Mouse (Mus musculus): ENCODE results near the gene Cdh4. TPM values are rescaled to one million over a fixed set of nuclear protein-coding genes. Genes with fewer than 3 reads are reported as not detected.

Gene Cdh4
- polyA plus RNA-seq, 1 experiment from 2014 or later, result 2.5 TPM

- no peaks in the 10 kb centered on the region for H3K4me1 ChIP-seq (ENCODE audit: control insufficient read depth, insufficient read depth, low read length)
- H3K27me3 ChIP-seq (ENCODE audit: control insufficient read depth, insufficient read depth, low read length), result no peaks in the 10 kb centered on the region
- H3K9ac ChIP-seq (replicated peaks; ENCODE audit: low read depth, low read length), result no peak overlapping the region
- 12% methylated on average over 19 of the region's 19 CpGs for WGBS
- H3K4me2 ChIP-seq (replicated peaks; ENCODE audit: low read depth, low read length), result no peak overlapping the region
- no peaks in the 10 kb centered on the region for H3K36me3 ChIP-seq (ENCODE audit: control insufficient read depth, insufficient read depth, low read length)
- H3K27ac ChIP-seq (ENCODE audit: low read length), result no peak overlapping the region
- no peaks in the 10 kb centered on the region for H3K9me3 ChIP-seq (ENCODE audit: control insufficient read depth, low read depth, low read length)
- H3K4me3 ChIP-seq (ENCODE audit: low read depth, low read length), result no peak overlapping the region
- ATAC-seq (ENCODE audit: insufficient number of reproducible peaks, insufficient read depth, low FRiP score, low read depth), result no peak
These were observed 95.2 kb downstream of the Cdh4 start for GRCm38 (mm10) chr2:179537390-179537789.

DNA sequence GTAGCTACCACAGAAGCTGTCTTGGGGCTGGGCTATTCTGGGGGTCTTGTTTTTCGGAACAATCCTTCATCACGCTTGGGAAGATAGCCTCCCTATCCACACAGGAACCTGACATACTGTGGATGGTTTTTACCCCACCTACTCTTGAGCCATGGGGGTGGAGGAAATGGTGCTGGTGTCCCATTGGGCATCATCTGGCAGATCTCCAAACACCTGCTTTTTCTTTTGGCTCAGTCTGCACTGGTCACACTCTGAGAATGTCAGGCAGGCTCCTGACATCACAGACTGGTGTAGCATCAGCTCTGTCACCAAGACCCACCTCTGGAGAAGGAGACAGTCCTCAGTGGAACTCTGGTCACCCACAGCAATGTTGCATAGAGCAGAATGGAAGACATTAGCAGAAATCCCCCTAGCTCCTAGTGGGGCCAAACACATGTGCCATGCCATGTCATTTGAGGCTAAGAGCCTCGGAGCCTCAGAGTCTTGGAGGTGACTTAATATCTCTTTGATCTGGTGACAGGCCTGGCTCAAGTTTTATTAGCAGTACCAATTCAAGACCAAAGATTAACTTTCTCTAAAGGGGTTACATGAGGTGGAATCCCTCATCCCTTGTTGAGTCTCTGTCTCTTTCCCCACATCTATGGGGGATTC, 95.7 kb downstream of the Cdh4 start:
- 55% methylated on average over 3 of the region's 3 CpGs for WGBS
- H3K9ac ChIP-seq (replicated peaks; ENCODE audit: low read depth, low read length), result no peak overlapping the region
- H3K4me3 ChIP-seq (ENCODE audit: low read depth, low read length), result no peak overlapping the region
- no peaks in the 10 kb centered on the region for H3K27me3 ChIP-seq (ENCODE audit: control insufficient read depth, insufficient read depth, low read length)
- H3K4me1 ChIP-seq (ENCODE audit: control insufficient read depth, insufficient read depth, low read length), result no peaks in the 10 kb centered on the region
- H3K4me2 ChIP-seq (replicated peaks; ENCODE audit: low read depth, low read length), result no peak overlapping the region
- no peak overlapping the region for H3K27ac ChIP-seq (ENCODE audit: low read length)
- no peaks in the 10 kb centered on the region for H3K36me3 ChIP-seq (ENCODE audit: control insufficient read depth, insufficient read depth, low read length)
- no peaks in the 10 kb centered on the region for H3K9me3 ChIP-seq (ENCODE audit: control insufficient read depth, low read depth, low read length)
- ATAC-seq (ENCODE audit: insufficient number of reproducible peaks, insufficient read depth, low FRiP score, low read depth), result no peak

DNA sequence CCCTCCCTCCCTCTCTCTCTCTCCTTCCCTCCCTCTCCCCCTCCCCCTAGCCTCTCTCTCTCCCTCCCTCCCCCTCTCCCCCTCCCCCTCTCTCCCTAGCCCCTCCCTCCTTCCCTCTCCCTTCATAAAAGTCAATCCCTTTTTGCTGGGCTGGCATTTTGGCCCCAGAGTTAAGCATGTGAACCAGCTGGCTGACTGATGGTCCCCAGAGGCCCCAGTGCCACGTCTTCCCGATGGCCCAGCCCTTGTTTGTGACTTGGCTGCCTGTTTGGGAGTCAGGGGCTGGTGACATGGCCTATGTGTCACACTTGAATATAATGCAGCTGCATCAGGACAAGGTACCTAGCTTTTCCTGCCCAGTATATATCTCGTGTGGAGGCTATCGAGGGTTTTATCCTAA, 96.3 kb downstream of the Cdh4 start:
- WGBS, result 56% methylated on average over 4 of the region's 4 CpGs
- H3K9me3 ChIP-seq (ENCODE audit: control insufficient read depth, low read depth, low read length), result no peaks in the 10 kb centered on the region
- ATAC-seq (ENCODE audit: insufficient number of reproducible peaks, insufficient read depth, low FRiP score, low read depth), result no peak
- H3K4me2 ChIP-seq (replicated peaks; ENCODE audit: low read depth, low read length), result no peak overlapping the region
- no peaks in the 10 kb centered on the region for H3K36me3 ChIP-seq (ENCODE audit: control insufficient read depth, insufficient read depth, low read length)
- no peak overlapping the region for H3K9ac ChIP-seq (replicated peaks; ENCODE audit: low read depth, low read length)
- no peaks in the 10 kb centered on the region for H3K4me1 ChIP-seq (ENCODE audit: control insufficient read depth, insufficient read depth, low read length)
- H3K27ac ChIP-seq (ENCODE audit: low read length), result no peak overlapping the region
- no peak overlapping the region for H3K4me3 ChIP-seq (ENCODE audit: low read depth, low read length)
- H3K27me3 ChIP-seq (ENCODE audit: control insufficient read depth, insufficient read depth, low read length), result no peaks in the 10 kb centered on the region

DNA sequence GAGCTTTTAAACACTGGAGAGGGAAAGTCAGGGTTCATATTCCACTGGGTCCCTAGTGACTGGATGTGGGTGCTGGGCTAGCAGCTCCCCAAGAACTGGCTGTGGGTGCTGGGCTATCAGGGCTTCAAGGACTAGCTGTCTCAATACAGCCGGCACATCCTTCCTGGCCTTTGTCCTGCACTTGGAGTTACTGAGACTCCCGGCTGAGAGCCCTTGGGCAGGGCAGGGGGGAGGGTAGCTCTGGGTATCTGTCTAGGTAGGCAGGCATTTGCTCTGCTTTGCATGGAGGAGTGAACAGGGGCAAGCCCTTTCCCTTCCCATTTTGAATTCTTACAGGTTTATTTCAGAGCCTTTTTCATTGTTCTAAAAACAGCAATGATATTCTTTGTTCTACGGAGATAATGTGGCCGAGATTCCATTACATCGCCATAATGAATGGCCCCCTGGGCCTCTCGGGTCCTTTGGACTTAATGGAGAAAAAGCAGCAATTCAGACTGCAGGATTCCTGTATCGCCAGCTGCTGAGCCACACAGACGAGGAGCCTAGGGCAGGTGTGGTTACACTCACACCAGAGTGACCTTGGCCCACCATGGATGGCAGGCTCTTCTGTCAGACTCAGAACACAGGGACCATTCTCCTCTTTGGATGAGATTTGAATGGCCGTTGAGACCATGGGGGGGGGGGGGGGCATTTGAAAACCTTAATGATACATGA, 97.5 kb downstream of the Cdh4 start:
- H3K4me2 ChIP-seq (replicated peaks; ENCODE audit: low read depth, low read length), result no peak overlapping the region
- H3K9me3 ChIP-seq (ENCODE audit: control insufficient read depth, low read depth, low read length), result no peaks in the 10 kb centered on the region
- no peak for ATAC-seq (ENCODE audit: insufficient number of reproducible peaks, insufficient read depth, low FRiP score, low read depth)
- WGBS, result 37% methylated on average over 9 of the region's 9 CpGs
- H3K4me3 ChIP-seq (ENCODE audit: low read depth, low read length), result no peak overlapping the region
- no peaks in the 10 kb centered on the region for H3K36me3 ChIP-seq (ENCODE audit: control insufficient read depth, insufficient read depth, low read length)
- no peaks in the 10 kb centered on the region for H3K4me1 ChIP-seq (ENCODE audit: control insufficient read depth, insufficient read depth, low read length)
- no peak overlapping the region for H3K27ac ChIP-seq (ENCODE audit: low read length)
- no peaks in the 10 kb centered on the region for H3K27me3 ChIP-seq (ENCODE audit: control insufficient read depth, insufficient read depth, low read length)
- H3K9ac ChIP-seq (replicated peaks; ENCODE audit: low read depth, low read length), result no peak overlapping the region

GRCm38 (mm10) chr2:179541096-179541495, 98.9 kb downstream of the Cdh4 start:
- Histone ChIP-seq H3K9me3 (ENCODE audit: control insufficient read depth, low read depth, low read length) (no peaks in the 10 kb centered on the region), H3K36me3 (ENCODE audit: control insufficient read depth, insufficient read depth, low read length) (no peaks in the 10 kb centered on the region), H3K27ac (ENCODE audit: low read length) (no peak overlapping the region), H3K4me1 (ENCODE audit: control insufficient read depth, insufficient read depth, low read length) (no peaks in the 10 kb centered on the region), H3K27me3 (ENCODE audit: control insufficient read depth, insufficient read depth, low read length) (no peaks in the 10 kb centered on the region), H3K9ac (replicated peaks; ENCODE audit: low read depth, low read length) (no peak overlapping the region), H3K4me3 (ENCODE audit: low read depth, low read length) (no peak overlapping the region), H3K4me2 (replicated peaks; ENCODE audit: low read depth, low read length) (no peak overlapping the region)
- no peak for ATAC-seq (ENCODE audit: insufficient number of reproducible peaks, insufficient read depth, low FRiP score, low read depth)
- WGBS, result 93% methylated on average over 4 of the region's 4 CpGs

DNA sequence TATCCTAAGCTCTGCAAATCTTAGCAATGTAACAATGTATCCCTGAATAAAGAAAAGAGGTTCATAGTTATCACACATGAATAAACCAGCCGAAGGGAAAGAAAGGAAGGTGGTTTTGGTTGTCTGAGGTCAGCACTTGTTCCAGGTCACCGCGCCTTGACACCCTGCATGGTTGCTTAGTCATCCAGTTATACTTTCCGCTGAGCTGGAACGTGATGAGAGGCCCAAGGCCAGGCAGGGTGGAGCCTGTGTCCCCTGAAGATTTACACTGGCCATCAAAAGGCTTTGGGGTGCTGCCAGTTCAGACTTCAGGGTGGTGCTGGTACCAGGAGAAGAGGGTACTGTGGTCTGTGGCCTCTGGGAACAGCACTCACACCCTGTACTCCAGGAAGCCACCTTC, 105.4 kb downstream of the Cdh4 start:
- H3K4me1 ChIP-seq (ENCODE audit: control insufficient read depth, insufficient read depth, low read length), result no peaks in the 10 kb centered on the region
- H3K27ac ChIP-seq (ENCODE audit: low read length), result no peak overlapping the region
- no peak overlapping the region for H3K4me2 ChIP-seq (replicated peaks; ENCODE audit: low read depth, low read length)
- H3K27me3 ChIP-seq (ENCODE audit: control insufficient read depth, insufficient read depth, low read length), result no peaks in the 10 kb centered on the region
- H3K36me3 ChIP-seq (ENCODE audit: control insufficient read depth, insufficient read depth, low read length), result no peaks in the 10 kb centered on the region
- H3K9ac ChIP-seq (replicated peaks; ENCODE audit: low read depth, low read length), result no peak overlapping the region
- no peak for ATAC-seq (ENCODE audit: insufficient number of reproducible peaks, insufficient read depth, low FRiP score, low read depth)
- WGBS, result 91% methylated on average over 5 of the region's 5 CpGs
- H3K9me3 ChIP-seq (ENCODE audit: control insufficient read depth, low read depth, low read length), result no peaks in the 10 kb centered on the region
- no peak overlapping the region for H3K4me3 ChIP-seq (ENCODE audit: low read depth, low read length)

DNA sequence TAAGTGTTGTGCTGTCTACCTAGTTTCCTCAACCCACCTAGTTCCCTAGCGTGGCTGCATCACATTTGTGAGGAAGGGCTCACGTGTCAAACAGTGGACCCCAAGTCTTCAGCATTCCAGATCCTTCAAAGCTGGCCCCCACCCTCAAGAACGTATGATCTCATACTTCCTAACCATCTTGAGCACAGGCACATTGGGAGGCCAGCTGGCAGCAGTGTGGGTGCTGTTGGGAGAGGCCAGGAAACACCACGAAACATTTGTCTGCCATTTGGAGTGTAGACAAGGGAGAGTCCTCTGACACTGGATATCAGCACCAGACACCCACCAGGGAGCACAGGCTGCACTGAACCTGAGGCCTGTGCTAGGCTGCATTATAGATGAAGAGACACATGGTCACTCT, 113.7 kb downstream of the Cdh4 start:
- H3K4me1 ChIP-seq (ENCODE audit: control insufficient read depth, insufficient read depth, low read length), result no peaks in the 10 kb centered on the region
- H3K4me3 ChIP-seq (ENCODE audit: low read depth, low read length), result no peak overlapping the region
- H3K9ac ChIP-seq (replicated peaks; ENCODE audit: low read depth, low read length), result no peak overlapping the region
- H3K36me3 ChIP-seq (ENCODE audit: control insufficient read depth, insufficient read depth, low read length), result no peaks in the 10 kb centered on the region
- no peak overlapping the region for H3K4me2 ChIP-seq (replicated peaks; ENCODE audit: low read depth, low read length)
- no peak overlapping the region for H3K27ac ChIP-seq (ENCODE audit: low read length)
- no peak for ATAC-seq (ENCODE audit: insufficient number of reproducible peaks, insufficient read depth, low FRiP score, low read depth)
- whole genome bisulfite sequencing, result 72% methylated on average over 4 of the region's 4 CpGs
- H3K9me3 ChIP-seq (ENCODE audit: control insufficient read depth, low read depth, low read length), result no peaks in the 10 kb centered on the region
- no peaks in the 10 kb centered on the region for H3K27me3 ChIP-seq (ENCODE audit: control insufficient read depth, insufficient read depth, low read length)

- Histone ChIP-seq H3K27me3 (ENCODE audit: control insufficient read depth, insufficient read depth, low read length) (no peaks in the 10 kb centered on the region), H3K4me1 (ENCODE audit: control insufficient read depth, insufficient read depth, low read length) (no peaks in the 10 kb centered on the region), H3K9me3 (ENCODE audit: control insufficient read depth, low read depth, low read length) (no peaks in the 10 kb centered on the region), H3K4me3 (ENCODE audit: low read depth, low read length) (no peak overlapping the region), H3K9ac (replicated peaks; ENCODE audit: low read depth, low read length) (no peak overlapping the region), H3K27ac (ENCODE audit: low read length) (no peak overlapping the region), H3K4me2 (replicated peaks; ENCODE audit: low read depth, low read length) (no peak overlapping the region), H3K36me3 (ENCODE audit: control insufficient read depth, insufficient read depth, low read length) (no peaks in the 10 kb centered on the region)
- WGBS, result 76% methylated on average over 2 of the region's 2 CpGs
- ATAC-seq (ENCODE audit: insufficient number of reproducible peaks, insufficient read depth, low FRiP score, low read depth), result no peak
These were observed 120.1 kb downstream of the Cdh4 start for GRCm38 (mm10) chr2:179562350-179562749.

DNA sequence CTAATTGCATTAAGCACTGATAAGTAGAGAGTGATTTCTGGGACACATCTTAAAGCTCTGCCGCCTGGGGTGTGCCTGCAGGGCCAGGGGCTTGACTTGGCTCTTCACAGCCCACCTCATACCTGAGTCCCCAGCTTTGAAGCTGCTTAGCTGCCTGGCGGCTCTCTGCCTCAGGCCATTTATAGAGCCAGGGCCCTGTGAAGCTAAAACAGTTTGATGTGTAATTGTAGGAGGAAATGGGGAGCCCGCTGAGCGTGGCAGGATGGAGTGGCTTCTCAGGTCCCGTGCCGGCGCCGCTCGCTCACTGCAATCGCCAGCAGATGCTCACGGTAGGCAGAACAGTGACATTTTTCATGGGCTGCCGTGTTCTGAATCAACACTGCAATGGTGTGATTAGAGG, 123.4 kb downstream of the Cdh4 start:
- H3K4me3 ChIP-seq (ENCODE audit: low read depth, low read length), result no peak overlapping the region
- no peaks in the 10 kb centered on the region for H3K27me3 ChIP-seq (ENCODE audit: control insufficient read depth, insufficient read depth, low read length)
- no peak overlapping the region for H3K27ac ChIP-seq (ENCODE audit: low read length)
- ATAC-seq (ENCODE audit: insufficient number of reproducible peaks, insufficient read depth, low FRiP score, low read depth), result no peak
- no peaks in the 10 kb centered on the region for H3K4me1 ChIP-seq (ENCODE audit: control insufficient read depth, insufficient read depth, low read length)
- no peak overlapping the region for H3K9ac ChIP-seq (replicated peaks; ENCODE audit: low read depth, low read length)
- H3K4me2 ChIP-seq (replicated peaks; ENCODE audit: low read depth, low read length), result no peak overlapping the region
- H3K9me3 ChIP-seq (ENCODE audit: control insufficient read depth, low read depth, low read length), result no peaks in the 10 kb centered on the region
- no peaks in the 10 kb centered on the region for H3K36me3 ChIP-seq (ENCODE audit: control insufficient read depth, insufficient read depth, low read length)
- 5% methylated on average over 12 of the region's 12 CpGs for WGBS

Data from stomach, embryonic 14.5 days (tissue).